Mouse (Mus musculus) induced T-regulatory cell, adult 2 months (primary cell): ENCODE results near the gene Ifitm2.

Experiments
- DNase-seq: peaks from one replicate; pipeline ENCODE4 v3.0.0-alpha.2; 2012; ENCODE audit warnings: low read depth

The Ifitm2 gene

DNA sequence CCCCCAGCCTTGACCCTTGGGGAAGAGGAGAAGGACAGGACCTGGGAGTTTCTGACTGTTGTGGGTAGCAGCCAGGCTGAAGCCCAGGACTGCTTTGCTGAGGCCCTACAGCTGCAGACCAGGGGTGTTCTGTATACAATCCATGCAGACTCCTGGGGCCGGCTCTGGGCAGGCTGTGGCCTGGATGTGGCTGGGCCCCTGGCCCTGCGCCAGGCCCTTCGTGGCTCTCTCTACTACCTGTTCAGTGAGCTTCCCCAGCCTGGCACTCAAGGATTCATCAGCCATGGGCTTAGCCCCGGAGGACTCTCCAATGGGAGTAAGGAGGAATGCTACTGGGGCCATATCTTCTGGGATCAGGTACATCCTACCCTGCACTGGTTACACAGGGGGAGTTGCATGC lies 12.4 kb downstream of the Ifitm2 start:
- DNase-seq = no peak

DNA sequence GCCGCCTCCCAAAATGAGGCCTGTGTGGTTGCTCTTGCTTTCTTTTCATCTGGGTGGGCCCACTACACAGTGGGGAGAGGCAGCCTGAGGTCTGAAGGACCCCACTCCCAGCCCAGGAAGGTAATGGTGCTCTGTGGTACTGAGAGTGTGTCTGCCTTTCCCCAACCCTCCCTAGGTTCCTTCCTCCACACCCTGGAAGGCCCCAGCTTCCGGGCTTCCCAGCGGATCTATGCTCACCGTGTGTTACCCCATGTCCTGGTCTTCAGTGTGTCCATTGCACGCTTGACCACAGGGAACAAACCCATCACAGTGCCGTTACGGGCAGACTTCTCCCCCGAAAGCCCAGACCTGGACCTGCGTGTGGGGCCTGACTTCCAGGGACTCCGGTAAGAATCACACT lies 13.0 kb downstream of the Ifitm2 start:
- peak; percentile 34 for DNase-seq

DNA sequence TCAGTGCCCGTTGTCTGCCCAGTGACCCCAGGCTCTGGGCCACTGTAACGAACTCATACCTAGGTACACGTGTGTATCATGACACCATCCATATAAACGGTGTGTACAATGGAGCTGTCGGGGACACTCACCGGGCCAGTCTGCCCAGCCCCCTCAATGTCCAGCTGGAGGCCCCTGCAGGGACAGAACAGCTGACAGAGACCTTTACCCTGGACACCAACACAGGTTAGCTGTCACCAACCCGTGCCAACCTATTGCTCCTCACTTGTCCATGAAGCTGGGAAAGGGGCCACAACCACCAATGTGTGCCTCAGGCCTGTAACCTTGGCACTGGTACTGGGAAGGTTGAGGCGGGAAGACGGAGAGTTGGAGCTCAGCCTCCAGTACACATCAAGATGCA lies 13.4 kb downstream of the Ifitm2 start:
- peak; percentile 43 for DNase-seq

DNA sequence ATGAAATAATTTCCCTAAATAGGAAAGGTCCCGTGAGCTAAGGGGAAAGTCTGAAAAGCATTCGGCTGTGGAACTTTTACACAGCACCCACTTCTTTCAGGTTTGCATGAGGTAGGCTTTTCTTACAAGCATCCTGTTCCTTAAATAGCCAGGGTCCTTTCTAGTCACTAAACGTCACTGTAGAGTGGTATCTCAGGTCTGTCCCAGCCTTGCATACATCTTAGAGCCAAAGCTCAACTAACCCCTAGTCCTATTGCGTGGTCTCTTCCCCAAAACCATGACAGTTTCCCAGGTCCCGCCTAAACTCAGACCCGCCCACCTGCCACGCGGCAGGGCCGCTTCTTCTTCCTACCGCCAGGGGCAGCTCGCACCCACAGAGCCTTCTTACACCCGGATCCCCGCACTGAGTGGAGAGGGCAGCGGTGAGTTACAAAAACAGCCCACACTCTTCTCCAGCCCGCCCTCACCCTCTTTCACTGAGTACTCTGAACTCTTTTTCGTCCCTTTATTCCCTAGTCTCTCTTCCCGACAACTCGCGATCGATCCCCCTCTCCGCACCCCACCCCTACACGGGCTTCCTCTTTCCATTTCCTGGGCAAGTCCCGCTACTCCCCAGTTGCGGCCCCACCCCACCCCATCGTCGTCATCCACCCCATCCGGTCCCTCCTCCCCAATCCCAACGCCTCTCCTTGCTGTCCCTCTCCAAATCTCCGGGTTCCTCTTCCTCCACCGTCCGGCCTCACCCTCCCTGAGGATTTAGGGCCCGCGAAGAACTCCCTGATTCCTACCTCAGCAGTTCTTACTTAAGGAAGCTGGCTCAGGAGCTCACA lies 14.3 kb downstream of the Ifitm2 start, which contains the start of gene Pgghg:
Gene Pgghg (plus strand): TSS at position 170 of the 830 bp plus-strand sequence.
- peak; percentile 93 for DNase-seq

DNA sequence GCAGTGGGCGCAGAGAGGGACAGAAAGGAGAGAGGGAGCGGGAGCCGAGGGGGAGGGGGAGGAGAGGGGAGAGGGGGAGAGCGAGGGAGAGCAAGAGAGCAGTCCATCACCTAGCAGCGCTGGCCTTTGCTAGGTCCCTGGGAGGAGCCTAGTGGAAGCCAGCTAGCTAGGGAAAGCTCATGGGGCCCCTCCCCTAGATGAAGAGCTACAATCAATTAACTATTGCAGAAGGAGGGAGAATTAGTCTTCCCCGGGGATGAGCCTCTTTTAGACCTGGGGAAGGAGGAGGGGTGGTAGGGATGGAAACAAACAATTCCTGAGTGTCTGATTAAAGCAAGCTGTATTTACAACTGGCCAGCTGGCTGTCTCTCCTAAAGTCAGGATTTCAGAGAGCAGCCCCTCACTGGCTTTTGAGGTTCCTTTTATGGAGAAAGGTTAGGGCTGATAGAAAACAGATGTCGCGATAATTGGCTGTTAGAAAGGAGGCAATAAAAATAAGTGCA lies 16.1 kb downstream of the Ifitm2 start:
- DNase-seq = no peak

DNA sequence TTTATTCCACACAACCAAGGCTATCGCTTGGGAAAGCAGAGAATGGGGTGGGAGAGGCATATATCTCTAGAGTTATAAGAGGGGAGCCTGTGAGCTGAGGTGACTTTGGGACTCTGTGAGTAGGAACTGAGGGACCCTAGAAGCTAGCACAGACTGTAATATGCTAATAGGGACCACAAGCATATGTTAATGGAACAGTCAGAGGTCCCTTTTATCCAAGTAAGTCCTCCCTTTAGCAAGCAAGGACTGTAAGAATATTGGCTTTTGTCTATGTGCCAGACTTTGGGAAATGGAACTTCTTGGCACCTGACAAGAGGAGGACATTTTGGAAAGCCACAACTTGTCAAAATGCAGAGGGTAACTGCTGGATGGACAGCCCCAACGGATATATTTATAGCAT lies 16.9 kb downstream of the Ifitm2 start:
- DNase-seq = no peak

DNA sequence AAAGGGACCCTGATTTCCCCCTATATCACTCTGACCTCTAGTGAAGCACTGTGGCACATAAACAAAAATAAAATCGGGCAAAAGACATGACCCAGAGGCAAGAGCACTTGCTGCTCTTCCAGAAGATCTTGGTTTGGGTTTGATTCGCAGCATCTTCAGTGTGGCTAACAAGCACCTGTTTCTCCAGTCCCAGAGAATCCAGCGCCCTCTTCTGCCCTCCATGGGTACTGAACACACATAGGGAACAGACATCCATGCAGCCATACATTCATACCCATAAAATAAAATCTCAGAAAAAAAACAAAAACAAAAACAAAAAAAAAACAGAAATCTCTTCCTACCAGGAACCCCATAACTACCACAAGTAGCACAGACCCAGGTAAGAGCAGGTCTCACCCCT lies 17.4 kb downstream of the Ifitm2 start:
- peak; percentile 53 for DNase-seq

DNA sequence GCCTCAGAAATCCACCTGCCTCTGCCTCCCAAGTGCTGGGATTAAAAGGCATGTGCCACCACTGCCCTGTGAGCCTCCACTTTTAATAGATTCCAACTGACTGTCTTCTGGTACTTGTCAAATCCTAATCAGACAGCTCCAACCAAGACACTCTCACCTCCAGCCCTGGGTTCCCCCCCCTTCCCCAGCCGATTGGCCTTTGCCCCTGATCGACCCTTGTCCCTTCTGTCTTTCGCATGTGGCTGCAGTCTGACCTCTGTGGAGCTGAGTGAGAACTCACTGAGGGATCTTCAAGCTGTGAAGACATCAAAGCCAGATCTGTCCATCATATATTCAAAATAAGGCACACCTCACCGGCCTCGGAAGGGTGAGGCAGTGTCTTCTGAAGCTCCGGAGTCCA lies 28.6 kb downstream of the Ifitm2 start:
- no peak for DNase-seq

DNA sequence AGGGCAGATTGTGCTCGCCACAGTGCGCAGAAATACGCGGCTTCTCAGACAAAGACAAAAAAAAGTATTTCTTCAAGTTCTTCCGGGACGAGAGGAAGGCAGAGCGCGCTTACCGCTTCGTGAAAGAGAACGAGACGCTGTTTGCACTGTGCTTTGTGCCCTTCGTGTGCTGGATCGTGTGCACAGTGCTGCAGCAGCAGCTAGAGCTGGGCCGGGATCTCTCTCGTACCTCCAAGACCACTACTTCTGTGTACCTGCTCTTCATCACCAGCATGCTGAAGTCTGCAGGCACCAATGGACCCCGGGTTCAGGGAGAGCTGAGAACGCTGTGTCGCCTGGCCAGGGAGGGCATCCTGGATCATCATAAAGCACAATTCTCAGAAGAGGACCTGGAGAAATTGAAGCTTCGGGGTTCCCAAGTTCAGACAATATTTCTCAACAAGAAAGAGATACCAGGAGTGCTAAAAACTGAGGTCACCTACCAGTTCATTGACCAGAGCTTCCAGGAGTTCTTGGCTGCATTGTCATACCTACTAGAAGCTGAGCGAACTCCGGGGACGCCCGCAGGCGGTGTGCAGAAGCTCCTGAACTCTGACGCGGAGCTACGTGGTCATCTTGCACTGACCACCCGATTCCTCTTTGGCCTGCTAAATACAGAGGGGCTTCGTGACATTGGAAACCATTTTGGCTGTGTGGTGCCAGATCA lies 32.6 kb downstream of the Ifitm2 start:
- peak; percentile 32 for DNase-seq

DNA sequence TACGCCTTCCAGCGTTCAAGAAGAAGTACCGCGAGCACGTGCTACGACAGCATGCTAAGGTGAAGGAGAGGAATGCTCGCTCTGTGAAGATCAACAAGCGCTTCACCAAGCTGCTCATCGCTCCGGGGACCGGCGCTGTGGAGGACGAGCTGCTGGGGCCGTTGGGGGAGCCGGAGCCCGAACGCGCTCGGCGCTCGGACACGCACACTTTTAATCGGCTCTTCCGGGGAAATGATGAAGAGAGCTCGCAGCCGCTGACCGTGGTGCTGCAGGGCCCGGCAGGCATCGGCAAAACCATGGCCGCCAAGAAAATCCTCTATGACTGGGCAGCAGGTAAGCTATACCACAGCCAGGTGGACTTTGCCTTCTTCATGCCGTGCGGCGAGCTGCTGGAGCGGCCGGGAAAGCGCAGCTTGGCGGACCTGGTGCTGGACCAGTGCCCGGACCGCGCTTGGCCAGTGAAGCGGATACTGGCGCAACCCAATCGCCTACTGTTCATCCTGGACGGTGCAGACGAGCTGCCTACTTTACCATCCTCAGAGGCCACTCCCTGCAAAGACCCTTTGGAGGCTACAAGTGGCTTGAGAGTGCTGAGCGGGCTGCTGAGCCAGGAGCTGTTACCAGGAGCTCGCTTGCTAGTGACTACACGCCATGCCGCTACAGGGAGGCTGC lies 33.3 kb downstream of the Ifitm2 start:
- peak; percentile 40 for DNase-seq

DNA sequence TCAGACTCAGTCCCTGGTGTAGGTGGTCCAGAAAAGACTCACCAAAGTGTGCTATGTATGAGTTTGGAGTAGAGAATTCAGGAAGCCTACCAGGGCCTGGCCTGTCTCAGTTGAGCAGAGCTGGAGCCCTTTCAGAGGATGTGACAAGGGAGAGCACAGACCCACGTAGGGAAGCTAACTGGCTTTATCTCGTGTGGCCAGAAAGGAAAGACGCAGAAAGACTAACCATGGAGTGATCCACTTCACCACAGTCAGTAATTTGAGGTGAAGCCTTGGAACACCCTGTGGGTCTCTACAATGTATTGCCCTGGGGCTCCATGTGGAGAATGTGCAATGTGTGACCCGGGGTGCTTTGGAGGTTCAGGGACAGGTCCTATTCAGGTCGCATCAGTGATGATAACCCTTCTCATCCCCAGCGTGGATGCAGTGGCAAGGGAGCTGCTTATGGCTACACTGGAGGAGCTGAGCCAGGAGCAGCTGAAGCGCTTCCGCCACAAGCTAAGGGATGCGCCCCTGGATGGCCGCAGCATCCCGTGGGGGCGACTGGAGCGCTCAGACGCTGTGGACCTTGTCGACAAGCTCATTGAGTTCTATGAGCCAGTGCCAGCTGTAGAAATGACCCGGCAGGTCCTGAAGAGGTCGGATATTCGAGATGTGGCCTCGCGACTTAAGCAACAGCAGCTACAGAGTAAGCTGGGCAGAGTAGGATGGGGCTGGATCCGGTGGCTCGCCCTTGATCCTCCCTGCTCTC lies 34.4 kb downstream of the Ifitm2 start:
- no peak for DNase-seq

DNA sequence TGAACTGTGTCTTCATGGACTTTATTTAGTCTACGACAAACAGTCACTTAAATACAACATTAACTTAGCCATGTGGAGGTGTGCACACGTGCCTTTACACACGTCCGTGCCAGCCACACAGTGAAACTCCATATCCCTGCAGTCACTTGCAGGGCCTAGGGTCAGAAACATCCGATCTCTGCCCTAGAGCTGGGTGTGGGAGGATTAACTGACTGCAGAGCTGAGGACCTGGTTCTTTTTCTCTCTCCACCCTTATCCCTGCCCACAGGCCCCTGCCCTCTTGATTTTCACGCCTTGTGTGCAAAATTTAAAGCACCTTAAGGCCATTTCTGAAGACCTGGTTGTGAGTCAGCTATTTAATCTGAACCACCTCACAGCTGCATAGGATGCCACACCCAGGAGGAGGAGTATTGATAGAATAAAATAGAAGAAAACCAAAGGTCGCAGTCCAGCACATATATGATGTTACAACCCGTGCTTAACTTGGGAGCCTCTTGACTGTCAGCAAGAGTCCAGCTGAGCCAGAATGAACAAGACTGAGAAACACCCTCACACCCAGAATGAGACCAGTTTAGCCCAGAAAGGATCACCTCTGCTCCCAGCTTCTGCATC lies 35.3 kb downstream of the Ifitm2 start, which contains the start of gene Nlrp6:
Gene Nlrp6 (plus strand): TSS at position 485 of the 612 bp plus-strand sequence.
- no peak for DNase-seq

DNA sequence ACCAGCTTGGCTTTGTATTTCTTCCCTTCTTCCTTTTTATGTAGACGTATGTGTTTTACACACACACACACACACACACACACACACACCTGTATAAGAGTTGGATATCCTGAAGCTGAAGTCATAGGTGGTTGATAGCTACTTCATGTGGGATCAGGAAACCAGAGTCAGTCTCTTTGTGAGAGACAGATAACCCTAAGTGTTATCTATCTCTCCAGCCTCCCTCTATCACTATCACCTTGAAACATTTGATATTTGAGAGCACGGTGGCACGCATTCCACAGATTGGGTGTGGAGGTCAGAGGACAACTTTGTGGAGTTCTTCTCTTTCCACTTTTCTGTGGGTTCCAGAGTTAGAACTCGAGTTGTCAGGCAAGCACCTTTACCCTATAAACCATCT lies 35.9 kb downstream of the Ifitm2 start:
- no peak for DNase-seq

DNA sequence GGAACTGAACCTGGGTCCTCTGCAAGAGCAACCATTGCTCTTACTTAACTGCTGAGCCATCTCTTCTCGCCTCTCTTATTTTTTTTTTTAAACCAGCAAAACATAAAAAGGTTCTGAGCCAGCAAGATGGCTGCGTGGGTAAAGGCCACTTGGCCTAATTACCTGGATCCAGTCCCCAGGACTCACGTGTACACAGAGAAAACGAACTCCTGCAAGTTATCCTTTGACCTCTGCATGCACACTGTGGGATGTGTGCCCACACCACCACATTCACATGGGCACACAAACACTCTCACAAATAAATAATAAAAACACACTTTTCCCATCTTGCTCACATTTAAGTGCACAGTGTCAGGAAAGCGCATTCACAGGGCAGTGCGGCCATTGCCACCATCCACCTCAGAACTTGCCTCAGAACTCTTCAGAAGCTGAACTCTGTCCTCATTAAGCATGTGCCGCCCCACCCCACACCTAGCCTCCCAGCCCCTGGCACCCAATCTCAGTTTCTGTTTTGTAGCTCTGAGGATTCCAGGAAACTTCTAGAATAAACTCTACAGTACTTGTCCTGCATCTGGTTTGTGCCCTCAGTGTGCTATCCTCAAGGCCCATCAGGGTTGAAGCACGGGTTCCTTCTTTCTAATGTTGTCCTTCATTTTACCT lies 41.6 kb downstream of the Ifitm2 start:
- no peak for DNase-seq

DNA sequence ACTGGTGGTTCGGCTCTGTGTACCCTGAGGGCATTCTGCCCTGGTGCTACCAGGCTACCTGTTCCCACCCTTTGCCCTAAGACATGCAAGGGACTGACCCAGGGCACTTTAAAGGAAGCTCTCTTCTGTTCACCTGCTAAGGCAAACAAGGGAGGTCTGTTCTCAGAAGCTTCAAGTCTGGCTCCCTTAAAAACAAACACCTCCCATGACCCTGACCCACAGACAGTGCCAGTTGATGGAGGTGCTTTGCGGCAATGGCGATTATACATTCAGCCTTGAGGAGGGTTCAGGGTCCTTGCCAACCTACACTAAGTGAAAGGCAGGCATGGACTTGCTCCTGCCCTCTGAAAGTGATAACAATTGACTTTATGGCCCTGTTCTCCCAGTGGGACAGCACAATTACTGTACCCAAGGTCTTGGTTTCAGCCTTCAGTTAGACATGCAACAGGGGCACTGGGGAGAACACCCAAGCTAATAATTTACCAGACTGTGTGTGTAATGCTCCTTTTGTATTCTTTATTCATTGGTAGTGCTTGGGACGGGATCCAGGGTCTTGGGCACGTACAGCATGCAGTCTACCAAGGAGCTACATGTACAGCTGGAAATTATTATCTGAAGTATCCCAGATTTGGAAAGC lies 42.8 kb downstream of the Ifitm2 start:
- DNase-seq = no peak

DNA sequence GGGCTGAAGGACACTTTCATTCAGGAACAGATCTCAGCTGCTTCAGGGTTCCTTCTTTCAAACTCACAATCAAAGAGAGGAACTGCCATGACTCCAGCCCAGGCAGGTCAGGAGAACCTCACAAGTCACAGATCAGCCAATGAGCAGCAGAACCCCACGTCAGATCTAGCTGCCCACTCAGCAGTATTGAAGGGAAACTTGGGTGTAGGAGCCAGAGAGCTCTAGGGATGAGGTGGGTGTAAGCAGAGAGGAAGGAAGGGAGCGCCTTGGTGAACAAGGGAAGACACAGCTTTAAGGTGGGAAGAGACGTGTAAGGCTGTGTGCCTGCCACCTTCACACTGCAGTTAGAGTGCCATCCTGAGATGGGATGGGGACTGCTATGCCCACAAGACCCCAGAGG lies 43.5 kb downstream of the Ifitm2 start:
- no peak for DNase-seq

DNA sequence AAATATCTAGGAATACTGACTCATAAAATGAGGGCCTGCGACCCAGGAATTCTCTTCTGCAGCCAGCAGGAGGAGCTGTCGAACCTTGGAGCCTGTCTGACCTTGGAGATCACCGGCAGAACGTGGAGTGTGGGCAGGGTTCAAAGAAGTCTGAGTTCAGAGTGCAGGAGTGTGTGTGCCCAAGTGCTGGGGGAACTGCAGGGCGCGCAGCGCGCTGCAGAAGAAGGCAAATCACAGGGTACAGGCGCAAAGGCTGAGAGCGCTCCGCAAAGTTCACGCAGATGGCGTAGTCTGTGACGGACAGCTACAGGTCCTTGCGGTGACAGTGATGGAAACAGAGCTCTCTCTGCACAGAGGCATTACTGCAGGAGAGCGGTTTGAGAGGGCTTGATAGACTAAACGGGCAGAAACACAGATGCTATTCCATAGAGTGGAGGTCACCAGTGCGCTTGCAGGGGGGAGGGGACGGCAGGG lies 47.1 kb downstream of the Ifitm2 start:
- peak; percentile 87 for DNase-seq

DNA sequence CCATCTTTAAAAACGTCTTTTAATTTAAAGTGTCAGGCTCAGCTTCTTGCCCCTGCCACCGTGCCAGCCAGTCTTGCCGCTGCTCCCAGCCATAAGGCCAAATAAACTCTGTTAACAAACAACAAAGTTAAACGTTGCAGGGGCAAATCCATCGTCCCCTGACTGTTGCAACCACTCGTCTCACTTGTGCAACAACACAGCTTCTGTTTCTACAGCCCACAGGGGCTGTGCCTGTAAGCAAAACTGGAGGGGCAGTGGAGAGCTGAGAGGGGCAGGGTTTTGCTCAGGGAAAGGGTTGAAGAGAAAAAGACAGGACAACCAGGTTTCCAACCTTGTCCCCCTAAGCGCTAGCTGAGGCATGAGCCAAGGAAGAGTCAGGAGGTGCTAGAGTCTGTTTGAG lies 47.6 kb downstream of the Ifitm2 start:
- no peak for DNase-seq

DNA sequence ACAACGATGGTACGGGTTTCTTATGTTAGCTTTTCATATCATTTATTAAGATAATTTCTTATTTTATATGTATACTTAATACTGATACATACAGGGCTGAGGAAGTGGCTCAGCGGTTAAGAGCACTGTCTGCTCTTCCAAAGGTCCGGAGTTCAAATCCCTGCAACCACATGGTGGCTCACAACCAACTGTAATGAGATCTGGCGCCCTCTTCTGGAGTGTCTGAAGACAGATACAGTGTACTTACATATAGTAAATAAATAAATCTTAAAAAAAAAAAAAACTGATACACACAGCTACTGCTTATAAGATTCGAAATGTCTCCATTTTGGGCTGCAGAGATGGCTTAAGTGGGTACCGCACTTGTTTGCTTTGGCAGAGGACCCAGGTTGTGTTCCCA lies 48.1 kb downstream of the Ifitm2 start:
- peak; percentile 41 for DNase-seq

DNA sequence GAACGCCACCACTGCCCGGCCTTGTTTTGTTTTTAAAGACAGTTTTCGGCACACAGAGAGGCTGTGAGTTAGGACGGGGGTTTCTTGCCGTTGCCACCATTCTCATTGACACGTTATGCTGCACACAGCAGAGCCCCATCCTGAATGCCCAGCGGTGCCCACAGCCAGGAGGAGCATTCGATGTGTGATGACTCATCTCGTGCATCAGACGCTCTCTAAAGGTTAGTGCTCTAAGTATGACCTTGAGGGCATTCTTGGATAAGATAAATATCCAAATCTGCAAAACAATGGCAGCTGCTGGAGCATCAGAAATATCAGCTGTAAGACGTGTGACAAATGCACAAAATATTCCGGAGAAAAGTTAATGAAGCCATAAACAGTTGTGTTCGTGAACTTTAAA lies 48.7 kb downstream of the Ifitm2 start:
- DNase-seq = no peak
